Mouse (Mus musculus) embryonic fibroblast, embryonic 13.5 days (primary cell): Measurements from ENCODE around the gene Olfr1437. TPM values are rescaled to one million over a fixed set of nuclear protein-coding genes. Genes with fewer than 3 reads are reported as not detected.
"Not testable (repeated sequence)": the region's sequence is repeated elsewhere in the genome, so short reads cannot be mapped to it uniquely, and the experiment has no call there.

ENCODE experiments used
- H3K27ac ChIP-seq: 2 replicates; pipeline ENCODE4 v1.5.1; 2012; ENCODE audit warnings: low read length, control low read depth, inconsistent platforms; ENCODE audit not compliant: insufficient read depth
- H3K4me1 ChIP-seq: 2 replicates; pipeline ENCODE4 v1.6.1; 2011; ENCODE audit warnings: low read length; ENCODE audit not compliant: control insufficient read depth, insufficient read depth
- H3K4me3 ChIP-seq: 2 replicates; pipeline ENCODE4 v1.5.1; 2011; ENCODE audit warnings: mild to moderate bottlenecking, control low read depth, low read length; ENCODE audit not compliant: insufficient read depth
- CTCF ChIP-seq: IDR thresholded peaks from 2 replicates; pipeline ENCODE4 v1.5.1; 2011; ENCODE audit warnings: mild to moderate bottlenecking, control low read depth, low read length, moderate library complexity, borderline replicate concordance; ENCODE audit not compliant: insufficient read depth
- POLR2A ChIP-seq: IDR thresholded peaks from 2 replicates; pipeline ENCODE4 v1.6.1; 2011; ENCODE audit warnings: low read depth, mild to moderate bottlenecking, control low read depth, low read length, moderate library complexity
- polyA plus RNA-seq: library from polyadenylated mRNA; stranded (reverse); fragments of >200 nt; gene quantifications from 2 replicates; pipeline ENCODE4 v1.2.4, GENCODE M21; 2011; ENCODE audit warnings: low read depth; ENCODE audit not compliant: missing spikeins, insufficient read length

The Olfr1437 gene
- not detected in 2 replicates for polyA plus RNA-seq

DNA sequence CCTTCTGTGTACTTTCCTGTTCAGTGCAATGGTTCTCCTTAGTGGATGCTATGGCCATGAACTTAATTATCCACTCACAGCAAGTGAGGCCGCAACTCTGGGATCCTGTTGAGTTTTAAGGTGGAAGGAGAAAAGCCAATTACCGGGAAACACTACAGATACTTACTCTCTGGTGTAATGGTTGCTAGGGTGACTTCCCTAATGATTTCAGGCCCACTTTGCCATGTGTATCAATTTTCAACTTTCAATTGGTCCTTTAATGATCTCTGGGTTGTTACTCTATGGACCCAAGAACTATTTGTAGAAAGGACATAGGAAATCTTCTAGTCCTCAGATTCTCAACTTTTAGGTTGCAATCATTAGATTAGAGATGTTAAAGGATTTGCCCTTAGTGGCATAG is at the start of gene Olfr1437:
Olfr1437 (minus strand) TSS at position 101 of the 400 bp plus-strand sequence.
- TF ChIP-seq CTCF, result no peak
- no peak for TF ChIP-seq POLR2A
- H3K4me1 ChIP-seq, result no peaks in the 10 kb centered on the region
- no peak within 1 kb of the TSS for H3K27ac ChIP-seq
- H3K4me3 ChIP-seq, result no peak within 1 kb of the TSS

DNA sequence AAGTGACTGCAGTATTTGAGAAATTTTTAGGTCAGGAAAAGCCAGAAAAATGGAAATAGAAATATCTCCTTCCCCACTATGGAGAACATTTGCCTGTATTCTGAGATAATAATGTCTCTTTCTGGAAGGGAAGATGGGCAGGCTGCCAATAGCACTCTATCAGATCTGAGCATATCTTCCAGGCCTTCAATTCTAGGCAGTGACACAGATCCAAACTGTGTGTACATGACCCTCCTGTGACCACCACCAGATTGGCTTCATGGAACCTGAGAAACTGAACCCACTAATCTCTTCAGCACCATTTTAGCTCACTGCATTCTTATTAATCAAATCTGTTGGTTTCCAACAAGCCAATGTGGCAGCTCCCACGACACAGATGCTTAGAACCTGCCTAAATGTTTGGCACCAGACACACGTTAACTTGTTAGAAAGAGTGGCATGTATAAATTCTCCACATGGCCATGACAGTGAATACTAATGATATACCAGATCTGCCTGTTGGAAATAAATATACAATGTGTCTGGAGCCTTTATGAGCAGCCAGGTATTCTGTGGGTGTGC is 49.6 kb upstream of the Olfr1437 start:
- TF ChIP-seq CTCF, result no peak
- TF ChIP-seq POLR2A, result no peak
- no peak overlapping the region for H3K27ac ChIP-seq
- H3K4me3 ChIP-seq, result no peak overlapping the region
- H3K4me1 ChIP-seq, result no peaks in the 10 kb centered on the region

DNA sequence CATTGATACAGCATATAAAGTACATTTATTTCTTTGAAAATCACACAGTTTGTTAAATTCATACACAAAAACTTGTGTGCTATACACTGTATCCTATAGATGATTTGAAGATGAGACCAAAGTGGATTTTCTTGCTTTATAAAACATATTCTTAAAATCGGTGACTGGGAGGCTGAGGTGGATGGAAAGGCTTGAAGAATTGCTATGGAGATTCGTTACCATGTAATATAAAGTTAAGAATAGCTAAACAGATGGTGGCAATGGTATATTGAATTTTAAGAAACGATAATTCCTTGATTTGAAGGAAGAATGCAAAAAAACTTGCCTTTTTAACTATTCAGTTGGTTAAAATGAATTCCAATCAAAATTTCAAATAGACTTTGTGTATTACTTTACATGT is 48.1 kb upstream of the Olfr1437 start:
- no peak overlapping the region for H3K27ac ChIP-seq
- H3K4me1 ChIP-seq, result no peaks in the 10 kb centered on the region
- no peak overlapping the region for H3K4me3 ChIP-seq
- TF ChIP-seq POLR2A (no peak), CTCF (no peak)

GRCm38 (mm10) chr19:12335810-12336209 is 10.9 kb upstream of the Olfr1437 start, which contains the start of gene Olfr1438-ps1:
Gene Olfr1438-ps1 (minus strand): TSS chr19:12335910.
- Histone ChIP-seq H3K4me1 (peaks cover 9% of the 10 kb centered on the region), H3K4me3 (no peak within 1 kb of the TSS), H3K27ac (peak within 1 kb of the TSS; percentile 86)
- no peak for TF ChIP-seq POLR2A
- no peak for TF ChIP-seq CTCF

DNA sequence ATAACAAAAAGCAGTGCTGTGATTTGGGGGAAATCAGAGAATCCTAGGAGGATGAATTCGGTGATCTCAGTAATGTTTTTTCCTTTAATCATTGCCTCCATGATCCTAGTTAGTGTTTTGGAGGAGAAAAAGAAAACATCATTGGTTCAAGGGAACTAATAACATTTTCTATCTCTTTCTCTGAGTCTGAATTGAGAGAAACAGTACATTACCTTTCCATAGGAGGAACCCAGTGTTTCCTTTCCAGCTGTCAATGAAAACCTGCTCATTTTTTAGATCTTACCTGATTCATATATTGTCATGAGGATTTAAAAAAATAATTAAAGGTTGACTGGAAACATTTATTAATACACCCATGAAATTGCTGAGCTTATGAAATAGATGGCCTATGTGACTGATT is 25.9 kb downstream of the Olfr1437 start, which contains the start of gene Olfr1436:
Olfr1436 (minus strand) TSS at position 101 of the 400 bp plus-strand sequence.
- H3K27ac ChIP-seq, H3K4me1 ChIP-seq, H3K4me3 ChIP-seq: not testable (repeated sequence)

- Histone ChIP-seq H3K4me1 (no peaks in the 10 kb centered on the region), H3K4me3 (no peak overlapping the region), H3K27ac (no peak overlapping the region)
- TF ChIP-seq CTCF (no peak), POLR2A (no peak)
Measured at GRCm38 (mm10) chr19:12292979-12293378, 31.9 kb downstream of the Olfr1437 start.

DNA sequence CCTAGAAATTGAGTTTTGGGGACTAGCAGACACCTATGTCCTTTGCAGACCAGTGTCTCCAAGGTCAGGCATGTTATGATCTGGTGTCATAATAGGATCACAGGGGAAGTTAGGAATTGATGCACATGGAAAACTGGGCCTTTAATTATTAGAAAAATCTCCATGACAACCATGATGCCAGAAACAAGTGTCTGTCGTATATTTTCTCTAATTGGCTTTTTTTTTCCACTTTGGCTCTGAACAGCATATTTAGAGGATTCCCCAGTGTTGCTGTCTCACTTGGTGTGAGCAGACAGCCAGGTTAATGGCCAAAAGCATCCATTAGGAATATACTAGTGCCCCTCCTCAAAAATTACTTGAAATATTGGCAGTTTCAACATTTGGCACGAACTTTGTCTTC is 45.3 kb downstream of the Olfr1437 start, which contains the start of gene Olfr1434:
Olfr1434 (plus strand) TSS at position 301 of the 400 bp plus-strand sequence.
- Histone ChIP-seq H3K4me1 (no peaks in the 10 kb centered on the region), H3K4me3 (no peak within 1 kb of the TSS), H3K27ac (no peak within 1 kb of the TSS)
- no peak for TF ChIP-seq CTCF
- TF ChIP-seq POLR2A, result no peak

Other genes with a start within 250 kb of the Olfr1437 start
- gene Olfr1425, start 247.4 kb downstream of the Olfr1437 start, polyA plus RNA-seq, result not detected in 2 replicates
- gene Olfr1426, start 233.1 kb downstream of the Olfr1437 start, polyA plus RNA-seq, result not detected in 2 replicates
- gene Olfr1427, start 221.8 kb downstream of the Olfr1437 start, polyA plus RNA-seq, result not detected in 2 replicates
- not detected in 2 replicates for gene Olfr1428, start 209.2 kb downstream of the Olfr1437 start, polyA plus RNA-seq
- not detected in 2 replicates for gene Olfr76, start 201.9 kb downstream of the Olfr1437 start, polyA plus RNA-seq
- gene Olfr1555-ps1, start 155.0 kb downstream of the Olfr1437 start, polyA plus RNA-seq, result not detected in 2 replicates
- gene Olfr1431, start 124.5 kb downstream of the Olfr1437 start, polyA plus RNA-seq, result not detected in 2 replicates
- not detected in 2 replicates for gene Olfr1432, start 92.5 kb downstream of the Olfr1437 start, polyA plus RNA-seq
- gene Olfr262, start 83.4 kb downstream of the Olfr1437 start, polyA plus RNA-seq, result not detected in 2 replicates
- gene Olfr235, start 64.1 kb downstream of the Olfr1437 start, polyA plus RNA-seq, result not detected in 2 replicates
- gene Olfr1434, start 45.2 kb downstream of the Olfr1437 start, polyA plus RNA-seq, result not detected in 2 replicates
- gene Olfr1436, start 26.0 kb downstream of the Olfr1437 start, polyA plus RNA-seq, result not detected in 2 replicates
- not detected in 2 replicates for gene Olfr1438-ps1, start 10.8 kb upstream of the Olfr1437 start, polyA plus RNA-seq
- gene Olfr1440, start 62.2 kb upstream of the Olfr1437 start, polyA plus RNA-seq, result not detected in 2 replicates
- gene Olfr1441, start 92.3 kb upstream of the Olfr1437 start, polyA plus RNA-seq, result not detected in 2 replicates
- gene Pfpl, start 102.8 kb upstream of the Olfr1437 start, polyA plus RNA-seq, result not detected in 2 replicates
- 0.82 and 7.0 TPM in 2 replicates for gene Mpeg1, start 135.7 kb upstream of the Olfr1437 start, polyA plus RNA-seq
- gene Dtx4, start 176.4 kb upstream of the Olfr1437 start, polyA plus RNA-seq, result 6.2 and 10.4 TPM in 2 replicates
- 50.9 and 56.0 TPM in 2 replicates for gene Fam111a, start 220.6 kb upstream of the Olfr1437 start, polyA plus RNA-seq